Mouse (Mus musculus) heart, adult 2 months (tissue): ENCODE measurements around the gene L3mbtl4. TPM values are rescaled to one million over a fixed set of nuclear protein-coding genes. Genes with fewer than 3 reads are reported as not detected.

ENCODE experiments used
- DNase-seq, 2 experiments: peaks; one replicate each; pipeline ENCODE4 v3.0.0; 2021
- H3K27ac ChIP-seq: fragments of 200-600 bp; 2 replicates; pipeline ENCODE4 v1.8.1; 2022
- H3K27me3 ChIP-seq: fragments of 200-500 bp; 2 replicates; pipeline ENCODE4 v1.6.1; 2012; ENCODE audit warnings: mild to moderate bottlenecking, low read length, inconsistent platforms, mixed read lengths; ENCODE audit not compliant: control insufficient read depth, insufficient read depth
- H3K36me3 ChIP-seq: fragments of 200-500 bp; 2 replicates; pipeline ENCODE4 v1.6.1; 2012; ENCODE audit warnings: low read length, inconsistent platforms; ENCODE audit not compliant: control insufficient read depth, insufficient read depth
- H3K4me1 ChIP-seq: fragments of 200-500 bp; 2 replicates; pipeline ENCODE4 v1.6.1; 2011; ENCODE audit warnings: low read length; ENCODE audit not compliant: control insufficient read depth, insufficient read depth
- H3K4me3 ChIP-seq: fragments of 200-600 bp; 2 replicates; pipeline ENCODE4 v1.8.1; 2022
- H3K79me2 ChIP-seq: fragments of 200-500 bp; replicated peaks from 2 replicates; pipeline ENCODE4 v1.6.1; 2012; ENCODE audit warnings: mild to moderate bottlenecking, inconsistent platforms, low read length, moderate library complexity, mixed read lengths; ENCODE audit not compliant: control insufficient read depth, insufficient read depth
- H3K9ac ChIP-seq: fragments of 200-500 bp; 2 replicates; pipeline ENCODE4 v1.6.1; 2012; ENCODE audit warnings: low read depth, mild to moderate bottlenecking, control low read depth, inconsistent platforms, low read length, mixed read lengths
- CTCF ChIP-seq: fragments of 200-600 bp; IDR thresholded peaks from 2 replicates; pipeline ENCODE4 v1.8.1; 2022; ENCODE audit warnings: antibody characterized with exemption, mild to moderate bottlenecking, moderate library complexity
- EP300 ChIP-seq: fragments of 200-500 bp; IDR thresholded peaks from 2 replicates; pipeline ENCODE4 v1.6.1; 2011; ENCODE audit warnings: low read depth, low read length, control low read depth; ENCODE audit not compliant: insufficient read depth
- POLR2A ChIP-seq: fragments of 200-500 bp; IDR thresholded peaks from 2 replicates; pipeline ENCODE4 v1.6.1; 2011; ENCODE audit warnings: mild to moderate bottlenecking, low read depth, low read length, control low read depth; ENCODE audit not compliant: insufficient read depth
- WGBS: fragments of 180-500 bp; shearing (Covaris S2); methylation state at CpG from one replicate; pipeline ENCODE4 v1.1.7; 2018; 5-methylcytosine and 5-hydroxymethylcytosine counted together
- intact Hi-C: fragments of 180-260 bp; cut with DNase I; formaldehyde crosslinking; loops from one replicate; pipeline ENCODE4 v1.15.1; 2025
- polyA plus RNA-seq: library from polyadenylated mRNA; depleted of rRNA; stranded (reverse); fragments of >200 nt; gene quantifications from 2 replicates; pipeline ENCODE4 v1.2.3, GENCODE M21; 2012
- total RNA-seq, 2 experiments: library from RNA; stranded (reverse); gene quantifications; 2 replicates each; pipeline ENCODE4 v1.2.3; 2021

L3mbtl4 gene
- total and polyA plus RNA-seq, 3 experiments = not detected

DNA sequence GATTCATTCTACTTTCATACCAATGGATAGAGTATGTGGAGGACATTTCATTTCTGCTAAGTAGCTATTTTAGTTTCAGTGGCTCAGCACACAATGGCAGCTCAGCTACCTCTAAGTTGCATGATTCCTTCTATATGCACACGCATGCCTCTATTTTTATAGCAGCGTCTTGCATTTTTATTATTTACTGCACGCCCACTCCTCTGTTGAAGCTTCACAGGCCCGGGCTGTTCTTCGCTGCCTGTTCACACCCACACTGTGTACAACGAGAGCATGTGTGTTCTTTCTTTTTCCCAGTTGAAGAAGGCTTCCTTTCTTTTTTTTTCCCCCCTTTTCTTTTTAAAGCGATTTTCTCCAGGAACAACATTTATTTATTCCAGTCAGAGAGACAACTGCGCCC lies 357.8 kb downstream of the L3mbtl4 start:
- no peak for TF ChIP-seq POLR2A
- no peak for TF ChIP-seq CTCF
- TF ChIP-seq EP300 = no peak

DNA sequence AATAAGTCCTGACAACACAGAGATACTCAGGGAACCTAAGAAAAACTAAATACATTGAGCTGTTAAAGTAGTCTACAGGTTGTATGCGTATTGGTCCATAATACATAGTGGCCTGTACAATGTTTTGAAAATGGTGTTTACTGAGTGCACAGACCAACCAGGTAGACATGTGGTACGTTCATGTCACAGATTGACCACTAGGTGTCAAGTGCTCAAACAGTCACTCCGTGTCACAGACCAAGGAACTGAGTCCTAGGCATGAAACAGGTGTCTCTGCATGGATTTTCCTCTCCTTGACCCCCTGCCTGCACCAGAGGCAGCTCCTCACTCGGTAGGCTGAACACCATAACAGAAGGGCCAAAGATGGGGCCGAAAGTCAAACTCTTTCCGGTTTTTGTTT lies 366.6 kb downstream of the L3mbtl4 start:
- TF ChIP-seq CTCF = 0 out of 2 replicates have a peak, but pooled peaks have one; percentile 19
- TF ChIP-seq POLR2A = no peak
- no peak for TF ChIP-seq EP300
- Histone ChIP-seq H3K9ac (no peak overlapping the region), H3K4me3 (no peak overlapping the region), H3K4me1 (no peaks in the 10 kb centered on the region; the same call in 1 of the 2 replicates), H3K79me2 (no peaks in the 10 kb centered on the region), H3K27me3 (no peaks in the 10 kb centered on the region), H3K27ac (no peak overlapping the region), H3K36me3 (no peaks in the 10 kb centered on the region)
- DNase-seq = no peak
- WGBS = 78% methylated on average over 6 of the region's 6 CpGs
- intact Hi-C loops = no loop called here

More for the DNA sequence above, 357.8 kb downstream of the L3mbtl4 start:
- intact Hi-C loops = no loop called here
- H3K79me2 ChIP-seq = no peaks in the 10 kb centered on the region
- H3K36me3 ChIP-seq = no peaks in the 10 kb centered on the region
- H3K9ac ChIP-seq = no peak overlapping the region
- no peaks in the 10 kb centered on the region for H3K4me1 ChIP-seq
- no peak for DNase-seq
- H3K4me3 ChIP-seq = no peak overlapping the region
- WGBS = 86% methylated on average over 8 of the region's 8 CpGs
- no peaks in the 10 kb centered on the region for H3K27me3 ChIP-seq
- no peak overlapping the region for H3K27ac ChIP-seq

GRCm38 (mm10) chr17:68642521-68643088 lies 369.0 kb downstream of the L3mbtl4 start:
- TF ChIP-seq EP300 (no peak), CTCF (no peak), POLR2A (no peak)
- intact Hi-C loops = no loop called here
- Histone ChIP-seq H3K4me1 (no peaks in the 10 kb centered on the region; the same call in 1 of the 2 replicates), H3K9ac (no peak overlapping the region), H3K79me2 (no peaks in the 10 kb centered on the region), H3K4me3 (no peak overlapping the region), H3K27me3 (no peaks in the 10 kb centered on the region), H3K36me3 (no peaks in the 10 kb centered on the region), H3K27ac (no peak overlapping the region)
- DNase-seq = no peak
- WGBS = 56% methylated on average over 5 of the region's 5 CpGs

DNA sequence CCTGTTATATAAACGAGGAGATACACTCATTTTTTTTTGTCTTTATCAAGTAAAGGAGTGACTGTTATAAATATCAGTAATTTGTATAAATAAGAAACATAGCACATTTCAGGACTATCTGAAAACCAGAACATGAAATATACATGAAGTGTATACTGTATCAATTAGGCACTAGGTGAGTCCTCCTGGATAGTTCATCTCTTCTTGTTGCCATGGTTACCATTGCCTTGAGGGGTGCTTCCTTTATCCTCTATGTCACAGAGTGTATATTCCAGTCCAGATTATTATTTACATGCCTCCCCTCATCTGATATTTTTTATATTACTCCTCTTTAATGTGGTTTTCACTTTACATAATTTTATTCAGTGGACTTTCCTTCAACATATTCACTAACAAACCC lies 392.9 kb downstream of the L3mbtl4 start:
- TF ChIP-seq POLR2A = no peak
- TF ChIP-seq EP300 = no peak
- TF ChIP-seq CTCF = no peak
- intact Hi-C loops = no loop called here
- no peak overlapping the region for H3K4me3 ChIP-seq
- 36% methylated on average over 1 of the region's 1 CpGs for WGBS
- H3K27ac ChIP-seq = no peak overlapping the region
- H3K36me3 ChIP-seq = no peaks in the 10 kb centered on the region
- no peak for DNase-seq
- no peaks in the 10 kb centered on the region for H3K4me1 ChIP-seq
- no peaks in the 10 kb centered on the region for H3K79me2 ChIP-seq
- no peak overlapping the region for H3K9ac ChIP-seq
- no peaks in the 10 kb centered on the region for H3K27me3 ChIP-seq

- Histone ChIP-seq H3K27ac (no peak overlapping the region), H3K9ac (no peak overlapping the region), H3K79me2 (no peaks in the 10 kb centered on the region), H3K4me1 (no peaks in the 10 kb centered on the region), H3K27me3 (no peaks in the 10 kb centered on the region), H3K36me3 (no peaks in the 10 kb centered on the region), H3K4me3 (no peak overlapping the region)
- no peak for DNase-seq
- intact Hi-C loops = no loop called here
- TF ChIP-seq EP300 (no peak), CTCF (no peak), POLR2A (no peak)
- 69% methylated on average over 7 of the region's 7 CpGs for WGBS
Observed at GRCm38 (mm10) chr17:68672088-68672504, 398.5 kb downstream of the L3mbtl4 start.

DNA sequence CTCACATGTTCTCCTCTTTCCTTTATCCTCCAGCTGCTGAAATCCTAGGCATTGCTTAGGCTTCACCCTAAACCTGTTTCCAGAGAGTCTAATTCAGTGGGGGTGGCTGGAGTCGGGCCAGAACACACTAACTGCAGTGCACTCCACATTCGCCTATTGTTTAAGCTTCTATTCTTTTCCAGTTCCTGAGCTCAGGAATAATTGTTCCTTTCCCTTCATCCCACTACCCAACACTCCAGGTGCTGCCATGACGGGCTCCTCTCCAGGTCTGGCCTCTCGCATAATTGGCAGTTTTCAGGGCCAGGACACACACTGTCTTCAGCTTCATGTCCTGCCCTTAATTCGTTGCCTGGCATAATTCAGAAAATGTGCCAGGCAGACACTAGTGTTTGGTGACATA lies 437.1 kb downstream of the L3mbtl4 start:
- intact Hi-C loops = no loop called here
- 55% methylated on average over 5 of the region's 5 CpGs for WGBS

More for the DNA sequence above, 437.1 kb downstream of the L3mbtl4 start:
- no peak for DNase-seq
- no peak for TF ChIP-seq CTCF
- no peak for TF ChIP-seq POLR2A
- TF ChIP-seq EP300 = no peak
- Histone ChIP-seq H3K4me1 (no peaks in the 10 kb centered on the region), H3K27me3 (no peaks in the 10 kb centered on the region), H3K79me2 (no peaks in the 10 kb centered on the region), H3K4me3 (no peak overlapping the region), H3K27ac (no peak overlapping the region), H3K36me3 (no peaks in the 10 kb centered on the region), H3K9ac (no peak overlapping the region)
